Mouse (Mus musculus): ENCODE measurements at regions not wholly inside any gene's neighbourhood (a gene's known extent, or its start where the extent isn't known, plus 50 kb on each side); places are given as distances from the start of the nearest gene placed in this dataset.

DNA sequence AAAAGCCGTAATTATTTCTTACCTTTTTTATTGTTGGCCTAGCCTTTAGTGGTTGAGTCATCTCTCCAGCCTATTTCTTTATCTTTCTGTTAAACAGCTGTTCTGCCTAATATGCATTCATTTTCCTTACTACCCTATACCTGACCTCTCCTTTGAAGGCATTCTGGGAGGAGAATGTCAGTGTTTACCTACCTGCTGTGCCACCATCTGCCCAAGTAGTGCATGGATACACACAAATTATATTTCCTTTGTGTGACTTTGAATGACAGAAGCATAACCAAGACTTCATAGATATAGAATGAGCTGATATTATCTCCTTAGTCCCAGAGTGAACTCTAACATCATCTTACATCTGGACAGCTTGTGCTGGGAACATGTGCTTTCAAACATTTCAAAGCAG is 293.5 kb upstream of the Tom1l1 start:
- ATAC-seq (replicated peaks; ENCODE audit: poor library complexity): no peak

DNA sequence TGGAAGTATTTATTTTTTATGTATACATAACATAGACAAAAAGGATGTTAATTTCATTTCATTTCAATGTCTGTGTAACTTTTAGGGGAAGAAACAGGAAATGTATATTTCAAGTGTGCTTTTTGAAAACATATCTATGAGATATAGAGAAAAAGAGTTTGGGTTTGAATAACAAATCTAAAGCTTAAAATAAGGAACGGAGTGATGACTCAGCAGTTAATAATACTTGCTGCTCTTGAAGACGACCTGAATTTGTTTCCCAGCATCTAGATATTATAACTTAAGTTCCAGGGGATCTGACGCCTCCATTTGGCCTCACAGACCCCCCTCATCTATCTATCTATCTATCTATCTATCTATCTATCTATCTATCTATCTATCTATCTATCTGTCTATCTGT is 290.1 kb upstream of the Tom1l1 start:
- ATAC-seq (replicated peaks; ENCODE audit: poor library complexity): no peak

DNA sequence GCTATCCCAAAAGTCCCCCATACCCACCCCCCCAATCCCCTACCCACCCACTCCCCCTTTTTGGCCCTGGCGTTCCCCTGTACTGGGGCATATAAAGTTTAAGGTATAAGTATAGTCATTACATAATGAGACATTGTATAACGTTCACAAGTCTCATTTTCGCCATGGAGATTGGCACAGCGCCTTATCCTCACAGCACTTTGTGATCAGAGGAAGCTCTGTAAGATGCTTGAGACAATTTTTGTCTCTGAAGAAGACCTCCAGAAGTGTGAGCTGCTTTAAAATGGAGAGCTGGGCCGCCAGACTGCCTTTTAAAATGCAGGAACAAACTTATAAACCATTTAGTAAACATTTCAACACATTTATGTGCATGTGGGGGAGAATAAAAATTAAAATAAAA is 252.9 kb upstream of the Tom1l1 start:
- no peak for ATAC-seq (replicated peaks; ENCODE audit: poor library complexity)

DNA sequence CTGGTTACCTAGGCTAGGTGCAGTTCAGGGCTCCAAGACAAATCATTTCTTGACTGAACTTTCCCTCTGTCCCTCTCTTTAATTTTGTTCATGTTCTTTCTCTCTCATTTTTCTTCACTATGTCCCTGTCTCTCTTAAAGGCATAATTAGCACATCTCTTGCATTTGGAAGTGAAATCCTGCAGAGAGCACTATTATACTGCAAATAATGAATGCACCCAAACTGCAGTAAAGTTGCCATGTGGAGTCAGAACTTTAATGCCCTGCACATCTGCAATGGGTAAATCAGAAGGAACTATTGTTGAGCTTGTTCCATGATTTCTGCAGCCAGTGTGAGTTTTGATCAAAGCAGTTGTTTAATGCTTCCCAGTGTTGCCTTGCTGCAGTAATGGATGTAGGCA is 237.6 kb upstream of the Tom1l1 start:
- ATAC-seq (replicated peaks; ENCODE audit: poor library complexity): no peak

DNA sequence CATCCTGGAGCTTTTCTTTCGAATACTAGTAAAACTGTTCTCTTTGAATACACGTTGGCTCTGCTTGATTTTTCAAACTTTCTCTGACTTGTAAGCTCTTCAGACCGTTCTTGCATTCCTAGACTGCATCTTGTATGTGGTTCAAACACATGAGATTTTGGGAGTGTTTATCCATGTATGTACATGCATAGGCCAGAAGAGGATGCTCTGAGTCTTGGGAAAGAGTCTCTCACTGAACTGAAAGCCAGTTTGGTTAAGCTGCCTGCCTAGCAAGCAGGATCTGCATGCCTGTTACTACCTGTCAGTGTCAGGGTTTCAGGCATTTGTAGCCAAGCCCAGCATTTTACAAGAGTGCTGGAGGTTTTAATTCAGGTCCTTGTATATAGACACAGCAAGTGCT is 229.6 kb upstream of the Tom1l1 start:
- ATAC-seq (replicated peaks; ENCODE audit: poor library complexity): no peak

DNA sequence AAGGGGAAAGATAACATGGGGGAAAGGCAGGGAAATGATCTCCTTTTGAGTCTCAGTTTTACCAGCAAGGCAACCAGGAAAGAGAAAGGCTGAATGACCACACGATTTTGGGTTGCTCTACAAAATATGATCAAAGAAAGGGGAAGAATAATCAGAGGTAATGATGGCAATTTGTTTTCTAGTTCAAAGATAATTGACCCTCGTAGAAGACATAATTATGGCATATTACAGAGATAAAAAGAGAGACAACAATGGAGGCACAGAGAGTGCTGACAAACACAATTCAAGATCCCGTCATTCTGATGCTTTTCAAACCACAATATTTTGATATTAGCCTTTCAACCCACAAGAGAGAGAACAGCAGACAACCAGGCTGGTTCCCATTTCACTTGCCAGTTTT is 206.1 kb upstream of the Tom1l1 start:
- ATAC-seq (replicated peaks; ENCODE audit: poor library complexity): no peak

DNA sequence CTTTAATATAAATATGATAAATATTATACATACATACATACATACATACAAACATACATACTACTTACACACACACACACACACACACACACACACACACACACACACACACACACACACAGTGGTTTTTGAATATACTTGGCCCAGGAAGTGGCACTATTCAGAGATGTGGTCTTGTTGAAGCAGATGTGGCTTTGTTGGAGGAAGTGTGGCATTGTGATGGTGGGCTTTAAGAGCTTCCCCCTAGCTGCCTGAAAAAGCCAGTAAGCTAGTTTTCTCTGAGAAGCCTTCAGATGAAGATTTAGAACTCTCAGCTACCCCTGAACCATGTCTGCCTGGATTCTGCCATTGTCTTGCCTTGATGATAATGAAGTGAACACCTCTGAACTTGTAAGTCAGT is 185.0 kb upstream of the Tom1l1 start:
- peak; percentile 31; the same call in 1 of the 2 replicates for ATAC-seq (replicated peaks; ENCODE audit: poor library complexity)

DNA sequence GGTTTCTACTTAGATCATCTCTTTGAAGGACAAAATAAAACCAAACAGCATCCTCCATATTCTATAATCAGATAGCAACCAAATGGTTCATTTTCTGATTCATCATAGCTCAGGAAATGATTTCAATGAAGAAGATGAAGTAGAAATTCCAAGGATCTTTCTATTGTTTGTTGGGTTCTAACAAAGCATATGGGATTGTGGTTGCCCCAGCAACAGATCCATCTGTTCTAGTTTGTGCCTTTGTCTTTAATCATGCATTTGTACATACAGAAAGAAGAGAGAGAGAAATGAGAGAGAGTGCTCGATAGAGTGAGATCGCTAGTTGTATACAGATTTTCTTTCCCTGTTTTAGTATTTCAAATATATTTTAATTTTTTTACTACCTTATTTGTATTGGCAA is 183.5 kb upstream of the Tom1l1 start:
- no peak for ATAC-seq (replicated peaks; ENCODE audit: poor library complexity)

DNA sequence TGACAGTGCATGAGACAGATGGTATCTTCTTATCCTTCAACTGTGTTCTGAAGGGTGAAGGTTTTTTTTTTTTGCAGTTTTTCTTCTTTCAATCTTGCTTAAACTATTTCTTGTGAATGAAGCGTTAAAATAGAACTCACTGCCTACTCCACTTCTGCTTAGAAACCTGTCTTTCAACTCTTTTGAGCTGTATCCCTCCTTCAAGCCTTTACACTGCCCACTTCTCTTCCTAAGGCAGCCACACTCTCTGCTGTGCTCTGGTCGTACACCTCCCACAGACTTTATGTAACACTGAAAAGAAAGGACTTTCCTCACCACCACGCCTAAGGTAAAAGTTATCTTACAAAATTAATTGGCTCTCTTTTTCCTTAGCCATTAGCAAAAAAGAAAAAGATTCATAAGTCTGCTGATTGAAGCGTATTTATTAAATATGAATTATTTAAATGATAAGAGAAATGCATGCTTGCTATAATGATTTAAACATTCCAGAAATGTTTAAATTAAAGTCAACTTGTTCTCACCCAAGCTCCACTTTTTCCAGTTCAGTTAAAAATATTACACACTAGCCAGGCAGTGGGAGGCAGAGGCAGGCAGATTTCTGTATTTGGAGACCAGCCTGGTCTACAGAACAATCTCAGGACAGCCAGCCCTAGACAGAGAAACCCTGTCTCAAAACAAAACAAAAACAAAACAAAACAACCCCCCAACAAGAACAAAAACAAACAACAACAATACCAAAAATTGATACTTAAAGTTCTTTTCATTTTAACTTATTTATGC is 176.0 kb upstream of the Tom1l1 start:
- no peak for ATAC-seq (replicated peaks; ENCODE audit: poor library complexity)

DNA sequence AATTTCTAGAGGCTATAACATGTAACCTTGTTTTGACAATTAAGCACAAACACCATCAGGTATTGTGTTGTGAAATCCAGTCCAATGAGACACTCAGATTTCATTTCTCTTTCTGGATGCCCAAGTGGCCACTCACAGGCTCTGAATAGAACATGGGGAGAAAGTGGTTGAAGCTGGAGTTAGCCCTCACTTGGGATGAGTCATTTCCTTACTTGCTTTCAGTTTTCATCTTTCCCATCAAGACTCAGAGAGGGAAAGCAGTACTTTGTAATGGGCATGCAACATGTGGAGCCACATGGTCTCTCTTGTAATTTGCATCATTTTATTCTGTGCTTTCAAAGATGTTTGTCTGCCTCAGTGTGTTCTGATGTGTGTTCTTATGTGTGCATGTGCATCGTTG is 167.6 kb upstream of the Tom1l1 start:
- no peak for ATAC-seq (replicated peaks; ENCODE audit: poor library complexity)

DNA sequence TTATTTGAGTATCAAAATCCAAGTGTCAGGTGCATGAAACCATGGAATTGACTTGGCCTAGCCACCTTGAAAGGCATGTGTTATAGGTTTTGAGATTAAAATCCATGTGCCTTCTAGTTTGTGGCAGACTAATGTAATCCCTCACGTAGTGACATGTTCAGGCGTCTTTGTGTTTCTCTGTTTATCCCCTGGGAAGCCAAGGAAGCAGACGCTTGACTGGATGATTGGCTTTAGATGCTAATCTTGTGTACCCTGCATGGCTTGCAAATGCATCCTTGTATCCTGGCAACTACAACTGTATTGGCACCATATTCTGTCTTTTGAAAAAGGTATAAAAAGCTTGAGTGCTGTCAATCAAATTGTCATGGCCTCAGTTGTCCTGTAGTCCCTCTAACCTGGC is 167.2 kb upstream of the Tom1l1 start:
- no peak for ATAC-seq (replicated peaks; ENCODE audit: poor library complexity)

DNA sequence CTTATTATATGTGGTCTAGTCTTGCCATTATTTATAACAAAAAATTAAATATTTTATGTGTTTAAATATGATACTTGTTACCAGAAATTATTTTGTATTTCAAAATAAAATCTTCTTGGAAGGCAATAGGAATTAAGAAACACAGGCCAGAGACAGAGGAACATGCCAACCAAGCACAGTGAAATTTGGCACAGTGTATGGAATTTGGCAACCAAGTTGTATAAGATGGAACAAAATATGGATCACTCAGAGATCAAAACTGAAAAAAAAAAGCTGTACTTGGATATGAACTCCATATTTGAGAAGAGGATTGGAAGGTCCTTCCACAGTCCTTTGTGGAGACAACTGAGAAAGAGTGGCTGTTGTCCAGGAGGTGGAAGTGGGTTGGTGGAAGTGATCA is 163.1 kb upstream of the Tom1l1 start:
- no peak for ATAC-seq (replicated peaks; ENCODE audit: poor library complexity)

DNA sequence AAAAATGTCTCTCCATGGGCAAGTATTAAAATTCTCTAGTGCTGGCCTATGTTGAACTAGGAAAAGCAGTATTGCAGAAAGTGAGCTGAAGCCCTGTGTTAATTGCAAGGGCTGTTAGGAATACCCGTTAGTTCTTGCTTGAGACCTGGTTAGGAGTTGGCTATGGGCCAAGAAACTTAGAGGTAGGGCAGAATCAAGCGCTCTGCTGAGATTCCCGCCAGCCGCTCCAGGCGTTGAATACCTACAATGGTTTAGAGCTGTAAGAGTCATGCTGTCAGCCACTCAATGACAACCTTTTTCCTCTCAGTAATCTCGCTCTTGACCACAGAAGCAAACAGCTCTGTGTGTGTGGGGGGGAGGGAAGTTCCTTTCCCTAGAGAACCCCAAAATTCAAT is 156.8 kb upstream of the Tom1l1 start:
- no peak for ATAC-seq (replicated peaks; ENCODE audit: poor library complexity)

DNA sequence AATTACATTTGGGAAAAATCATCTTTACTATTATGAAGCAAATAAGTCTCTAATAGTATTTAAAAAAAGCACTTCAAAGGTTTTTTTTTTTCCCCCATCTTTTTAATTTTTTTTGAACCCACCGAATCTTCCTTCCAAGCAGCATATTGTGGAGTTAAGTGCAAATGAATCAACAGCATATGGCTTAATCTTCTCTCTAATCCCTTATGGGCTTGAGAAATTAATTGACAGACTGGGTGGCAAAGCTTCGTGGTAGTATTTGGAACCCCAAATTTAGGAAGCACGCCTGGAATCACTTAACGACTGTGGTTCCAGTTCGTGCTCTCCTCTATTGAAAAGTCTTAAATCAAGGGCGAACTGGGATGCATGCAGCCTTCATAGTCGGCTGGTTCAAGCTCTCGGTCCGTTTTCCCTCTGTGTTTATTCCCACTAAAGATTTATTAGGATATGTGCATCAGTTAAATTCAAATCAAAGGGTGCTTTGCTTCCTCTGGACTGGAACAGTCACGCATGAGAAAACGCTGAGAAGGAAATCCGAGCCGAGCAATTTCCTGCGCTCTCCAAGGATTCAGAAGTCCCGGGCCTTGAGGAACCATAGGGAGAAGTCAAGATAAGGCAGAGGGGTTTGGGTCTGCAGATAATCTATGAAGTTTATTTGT is 156.2 kb upstream of the Tom1l1 start:
- no peak for ATAC-seq (replicated peaks; ENCODE audit: poor library complexity)

DNA sequence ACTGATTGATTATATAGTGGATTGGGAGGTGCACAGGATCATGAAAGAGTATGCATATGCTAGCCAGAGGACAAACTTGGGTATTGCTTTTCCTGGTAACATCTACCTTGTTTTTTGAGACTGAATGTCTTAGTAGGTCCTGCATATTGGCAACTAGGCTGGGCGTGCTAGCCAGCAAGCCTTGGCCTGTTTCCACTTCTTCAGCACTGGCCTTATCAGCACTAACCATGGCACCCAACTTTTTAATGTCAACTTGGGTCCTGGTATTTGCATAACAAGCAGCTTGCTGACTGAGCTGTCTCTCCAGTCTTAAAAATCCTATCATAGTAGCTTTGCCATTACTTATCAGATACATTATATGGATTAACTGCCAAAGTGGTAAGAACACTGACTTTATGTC is 150.0 kb upstream of the Tom1l1 start:
- no peak for ATAC-seq (replicated peaks; ENCODE audit: poor library complexity)

DNA sequence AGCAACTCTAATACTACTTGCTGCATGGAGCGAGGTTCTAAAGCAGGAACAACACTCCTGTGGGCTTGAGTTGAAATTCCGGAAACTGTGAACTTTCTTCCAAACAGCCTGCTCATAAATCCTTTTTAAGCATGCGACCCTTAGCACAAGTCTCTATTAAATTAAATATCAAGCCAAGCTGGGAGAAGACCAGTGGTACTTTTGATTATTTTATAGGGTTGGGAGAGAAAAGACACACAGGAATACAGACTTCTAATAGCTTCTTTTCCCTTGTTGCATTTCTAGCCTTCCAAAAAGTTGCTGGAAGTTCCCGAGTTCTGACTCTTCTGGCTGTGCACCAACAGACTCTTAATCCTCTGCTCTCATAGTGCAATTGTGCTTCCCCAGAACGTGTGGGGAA is 136.6 kb upstream of the Tom1l1 start:
- no peak for ATAC-seq (replicated peaks; ENCODE audit: poor library complexity)

DNA sequence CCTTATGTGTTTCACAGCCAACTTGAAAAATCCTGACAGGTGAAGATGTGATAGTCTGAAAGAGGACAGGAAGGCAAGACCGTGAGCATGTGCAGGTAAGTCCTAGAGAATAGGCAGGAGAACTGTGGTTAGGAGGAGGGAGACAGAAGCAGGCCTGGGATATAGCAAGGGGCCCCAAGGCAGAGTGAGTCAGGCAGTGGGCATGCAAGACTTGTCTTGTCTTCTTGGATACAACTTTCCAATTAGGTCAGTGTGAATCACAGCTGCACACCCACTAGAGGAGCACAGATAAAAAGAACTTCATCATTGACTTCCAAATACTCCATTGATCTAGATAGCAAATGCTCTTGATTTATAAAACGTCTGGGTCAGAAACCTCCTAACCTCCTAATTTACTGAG is 128.6 kb upstream of the Tom1l1 start:
- ATAC-seq (replicated peaks; ENCODE audit: poor library complexity): no peak

DNA sequence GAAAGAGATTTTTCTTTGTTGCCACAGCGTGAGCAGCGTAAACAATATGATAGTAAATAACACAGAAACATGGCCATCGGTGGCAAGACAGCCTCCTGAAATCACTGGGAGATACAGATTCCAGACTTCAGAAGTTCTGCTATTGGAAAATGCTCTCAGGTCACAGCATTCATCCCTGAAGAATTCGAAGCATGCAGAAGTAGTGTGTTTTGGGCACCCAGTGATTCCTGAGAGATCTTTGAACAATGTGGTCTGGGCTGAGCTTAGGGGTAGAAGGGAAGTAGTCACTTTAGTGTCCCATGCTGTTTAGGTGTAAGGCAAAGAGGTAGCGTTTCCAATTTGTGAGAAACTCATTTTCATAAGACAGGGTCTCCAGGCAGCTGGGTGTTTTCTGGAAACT is 126.3 kb upstream of the Tom1l1 start:
- no peak for ATAC-seq (replicated peaks; ENCODE audit: poor library complexity)

DNA sequence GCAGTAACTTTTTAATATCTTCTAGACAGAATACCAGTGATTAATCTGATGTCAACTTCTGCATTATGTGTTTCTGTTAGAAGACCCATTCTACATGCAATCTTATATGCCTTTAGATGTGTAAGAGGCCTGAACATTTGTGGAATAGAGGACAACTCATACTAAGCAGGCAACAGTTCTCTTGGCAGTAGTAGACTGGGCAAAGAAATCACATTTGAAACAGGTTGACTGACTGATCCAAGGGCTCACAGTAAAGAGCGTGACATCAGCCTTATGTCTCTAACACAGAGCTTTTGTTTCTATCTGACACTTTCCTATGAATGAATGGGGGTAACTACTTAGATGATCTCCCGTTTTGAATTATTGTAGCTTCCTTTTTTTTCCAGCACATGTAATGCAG is 124.8 kb upstream of the Tom1l1 start:
- no peak for ATAC-seq (replicated peaks; ENCODE audit: poor library complexity)

DNA sequence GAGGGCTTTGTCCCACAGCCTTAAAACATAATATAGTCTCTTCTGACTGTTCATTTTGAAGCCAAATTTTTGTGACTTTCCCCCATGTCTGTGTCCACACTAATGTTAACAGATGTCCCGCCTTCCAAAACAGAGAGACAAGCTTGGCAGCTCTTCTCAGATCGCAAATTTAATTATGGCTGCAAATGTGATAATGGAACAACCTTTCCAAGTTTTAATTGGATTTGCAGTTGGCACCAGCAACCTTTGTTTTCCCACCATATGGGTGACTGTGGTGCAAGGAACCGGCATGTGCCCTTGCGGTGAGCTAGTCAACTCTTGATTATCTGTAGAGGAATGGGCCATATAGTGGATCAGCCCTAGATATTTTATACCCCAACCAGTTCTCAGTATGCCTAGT is 124.4 kb upstream of the Tom1l1 start:
- ATAC-seq (replicated peaks; ENCODE audit: poor library complexity): no peak

DNA sequence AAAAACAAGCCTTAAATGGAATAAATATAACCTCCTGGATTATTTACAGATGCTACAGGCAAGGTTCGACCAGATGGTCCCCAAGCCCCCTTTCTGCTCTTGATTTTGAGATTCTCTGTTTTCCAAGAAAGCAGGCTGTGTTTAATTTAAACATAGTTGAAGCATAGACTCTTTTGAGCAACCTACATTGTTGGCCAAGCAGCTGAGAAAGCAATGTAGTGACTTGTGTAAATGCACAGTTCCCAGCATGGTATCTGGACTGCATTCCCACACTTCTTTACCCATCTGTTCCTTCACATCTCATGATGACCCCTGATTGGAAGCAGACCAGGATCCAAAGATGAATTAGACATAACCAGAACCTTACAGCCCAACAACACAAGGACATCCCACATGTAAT is 120.3 kb upstream of the Tom1l1 start:
- ATAC-seq (replicated peaks; ENCODE audit: poor library complexity): no peak

DNA sequence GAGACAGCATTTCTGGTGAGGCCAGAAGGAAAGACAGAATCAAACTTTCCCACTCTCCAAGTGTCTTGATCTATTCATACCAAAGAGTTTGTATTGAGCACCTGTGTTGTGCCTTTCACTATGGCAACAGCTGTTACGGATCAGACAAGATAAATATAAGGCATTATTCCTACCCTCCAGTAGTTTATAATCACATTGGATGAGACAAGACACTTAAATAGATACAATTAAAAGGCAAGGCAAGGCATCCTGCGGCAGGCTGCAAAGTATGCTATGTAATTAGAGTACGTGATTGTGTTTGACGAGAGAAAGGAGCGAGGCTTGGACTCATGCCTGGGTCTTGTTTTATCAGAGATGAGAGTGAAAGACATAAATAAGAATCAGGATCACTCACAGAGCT is 119.2 kb upstream of the Tom1l1 start:
- ATAC-seq (replicated peaks; ENCODE audit: poor library complexity): no peak
